Comparison of ENCODE assay signal across 7 mouse cellular contexts in the genomic region with DNA sequence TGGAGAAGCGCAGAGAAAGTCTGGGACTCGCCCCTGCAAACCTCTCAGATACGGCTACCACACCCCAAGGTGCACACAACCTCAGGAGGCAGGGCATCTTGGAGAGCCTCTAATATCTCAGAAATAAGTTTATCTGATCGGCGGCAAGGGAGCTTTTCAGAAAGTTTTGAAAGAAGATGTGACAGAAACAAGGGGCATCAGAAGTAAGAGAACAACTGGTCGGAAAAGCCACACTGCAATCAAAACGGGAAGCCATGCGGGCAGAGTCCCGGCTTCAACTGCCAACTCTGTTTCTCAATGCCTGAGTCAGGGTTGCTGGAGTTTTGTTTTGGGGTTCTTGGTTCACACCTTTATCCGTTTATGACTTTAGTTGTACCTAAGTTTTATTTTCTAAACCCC. TPM values are rescaled to one million over a fixed set of nuclear protein-coding genes. Genes with fewer than 3 reads are reported as not detected.
DNase-seq lines count a peak whose midpoint lies in the region; ATAC-seq lines count a peak whose summit lies in the region.

No protein-coding gene starts in this region.

- no peak for ATAC-seq in heart, embryonic 14.5 days (ENCODE audit: insufficient number of reproducible peaks, insufficient read depth, low FRiP score, low read depth)
- ATAC-seq in liver, embryonic 16.5 days (ENCODE audit: low read depth): no peak

- WGBS in heart, embryonic 14.5 days: 2% methylated on average over 10 of the region's 10 CpGs
- 5% methylated on average over 10 of the region's 10 CpGs for WGBS in liver, embryonic 16.5 days (ENCODE audit: insufficient replicate concordance)

- H3K27ac ChIP-seq in heart, embryonic 14.5 days (replicated peaks in 1 of 2; ENCODE audit: control insufficient read depth in 1 of 2, insufficient read depth in 1 of 2, low read depth in 2 of 2, low read length in 2 of 2): peak overlapping the region; percentile 90 to 94
- H3K27ac ChIP-seq in liver, embryonic 16.5 days (ENCODE audit: low read length): peak overlapping the region; percentile 71

- H3K4me2 ChIP-seq in heart, embryonic 14.5 days (ENCODE audit: low read length): peak overlapping the region; percentile 89
- peak overlapping the region; percentile 70 for H3K4me2 ChIP-seq in liver, embryonic 16.5 days (ENCODE audit: low read depth, low read length)

- peak overlapping the region; percentile 78 to 80 for H3K4me3 ChIP-seq in heart, embryonic 14.5 days (ENCODE audit: control insufficient read depth in 1 of 2, insufficient read depth in 1 of 2, low read depth in 1 of 2, low read length in 2 of 2)
- peak overlapping the region; percentile 64 for H3K4me3 ChIP-seq in liver, embryonic 16.5 days (ENCODE audit: low read depth, low read length)

- H3K36me3 ChIP-seq in heart, embryonic 14.5 days (ENCODE audit: control insufficient read depth, insufficient read depth, low read length): peaks cover 17% of the 10 kb centered on the region
- no peaks in the 10 kb centered on the region for H3K36me3 ChIP-seq in liver, embryonic 16.5 days (ENCODE audit: control insufficient read depth, insufficient read depth)

- DNase-seq in 416B (ENCODE audit: low read depth): peak; percentile 65
- peak; percentile 54 for DNase-seq in B cell, adult 2 months
- no peak for DNase-seq in right cerebral cortex, postnatal 4 days
- no peak for DNase-seq in frontal cortex, postnatal 10 days (ENCODE audit: low spot score in 2 of 2)
- DNase-seq in urinary bladder, adult 2 months (ENCODE audit: low spot score): no peak

- H3K9me3 ChIP-seq in heart, embryonic 14.5 days (ENCODE audit: control insufficient read depth, low read length): no peaks in the 10 kb centered on the region
- H3K9me3 ChIP-seq in liver, embryonic 16.5 days (replicated peaks; ENCODE audit: control insufficient read depth, low read length): no peaks in the 10 kb centered on the region

- H3K4me1 ChIP-seq in heart, embryonic 14.5 days (ENCODE audit: control insufficient read depth in 2 of 2, insufficient read depth in 2 of 2, low read length in 2 of 2): peaks cover 40 to 61% of the 10 kb centered on the region in 2 experiments
- H3K4me1 ChIP-seq in liver, embryonic 16.5 days (ENCODE audit: control insufficient read depth, low read depth, low read length): peaks cover 18% of the 10 kb centered on the region

- peak overlapping the region; percentile 94 for H3K9ac ChIP-seq in heart, embryonic 14.5 days (ENCODE audit: low read length)
- H3K9ac ChIP-seq in liver, embryonic 16.5 days (ENCODE audit: low read depth, low read length): peak overlapping the region; percentile 62

- H3K27me3 ChIP-seq in heart, embryonic 14.5 days (ENCODE audit: control insufficient read depth, insufficient read depth, low read length): no peaks in the 10 kb centered on the region
- peaks cover 22% of the 10 kb centered on the region for H3K27me3 ChIP-seq in liver, embryonic 16.5 days (ENCODE audit: control insufficient read depth, insufficient read depth, low read depth, low read length)

RNA-seq across cellular contexts. Expression of a gene that starts 2.3 kb away (rescaled TPM):
- 81.2 and 86.3 TPM in 2 replicates for polyA plus RNA-seq in heart, embryonic 14.5 days (2014; fragmentation: Nextera tagmentation; extraction: Ambion mirVana)
- 12.1 and 12.8 TPM in 2 replicates for polyA plus RNA-seq in liver, embryonic 16.5 days (2015; fragmentation: Nextera tagmentation; extraction: Ambion mirVana)
- 13.2 and 16.6 TPM in 2 replicates for polyA plus RNA-seq in urinary bladder, adult 2 months (2012; rRNA removed)

RNA-seq across cellular contexts. Expression of a gene that starts 56.3 kb away (rescaled TPM):
- polyA plus RNA-seq in heart, embryonic 14.5 days (2014; fragmentation: Nextera tagmentation; extraction: Ambion mirVana): 93.5 and 95.7 TPM in 2 replicates
- 316 and 317 TPM in 2 replicates for polyA plus RNA-seq in liver, embryonic 16.5 days (2015; fragmentation: Nextera tagmentation; extraction: Ambion mirVana)
- polyA plus RNA-seq in urinary bladder, adult 2 months (2012; rRNA removed): 63.9 and 64.3 TPM in 2 replicates

Comparison
In these comparisons a context has a peak if more than half of its experiments do, and no peak if none do; other contexts are left out.
1. DNase-seq: peak in 416B (single experiment) and B cell, adult 2 months (2 of 2); none in right cerebral cortex, postnatal 4 days (single experiment), frontal cortex, postnatal 10 days (0 of 2) and urinary bladder, adult 2 months (single experiment).